Mouse (Mus musculus): ENCODE data around the gene Prim2. TPM values are rescaled to one million over a fixed set of nuclear protein-coding genes. Genes with fewer than 3 reads are reported as not detected.

The Prim2 gene
- polyA plus RNA-seq, 1 experiment from 2014 or later = 33.5 TPM

DNA sequence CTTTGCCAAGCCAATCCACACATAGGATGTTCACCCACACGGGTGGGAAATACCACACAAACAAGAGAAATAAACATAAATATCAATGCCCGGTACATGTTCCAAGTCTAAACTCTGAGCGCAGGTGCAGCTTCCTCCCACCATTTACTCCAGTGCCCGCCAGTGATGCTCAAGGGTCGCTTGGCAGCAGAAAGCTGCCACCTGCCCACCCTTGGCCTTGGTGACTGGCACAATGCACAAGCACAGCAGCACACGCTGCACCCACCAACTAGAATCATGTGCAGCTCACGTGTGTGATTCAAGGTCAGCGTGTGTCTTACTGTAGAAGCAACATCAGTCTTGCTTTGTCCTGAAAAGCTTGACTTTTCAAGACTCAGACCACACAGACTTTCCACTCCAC is 199.4 kb downstream of the Prim2 start:
- H3K9me3 ChIP-seq (ENCODE audit: control insufficient read depth, low read length) = no peaks in the 10 kb centered on the region
- H3K27me3 ChIP-seq (replicated peaks; ENCODE audit: control insufficient read depth, insufficient read depth, low read length) = no peaks in the 10 kb centered on the region
- no peak for ATAC-seq
- no peak overlapping the region for H3K4me3 ChIP-seq (replicated peaks; ENCODE audit: low read length)
- no peak overlapping the region for H3K4me2 ChIP-seq (ENCODE audit: low read length)
- no peak overlapping the region for H3K9ac ChIP-seq (replicated peaks; ENCODE audit: low read depth, low read length)
- H3K36me3 ChIP-seq (ENCODE audit: control insufficient read depth, insufficient read depth) = no peaks in the 10 kb centered on the region
- 83% methylated on average over 8 of the region's 8 CpGs for WGBS
- H3K27ac ChIP-seq (ENCODE audit: low read length) = no peak overlapping the region
- H3K4me1 ChIP-seq (replicated peaks; ENCODE audit: control insufficient read depth, insufficient read depth, low read length) = no peaks in the 10 kb centered on the region

DNA sequence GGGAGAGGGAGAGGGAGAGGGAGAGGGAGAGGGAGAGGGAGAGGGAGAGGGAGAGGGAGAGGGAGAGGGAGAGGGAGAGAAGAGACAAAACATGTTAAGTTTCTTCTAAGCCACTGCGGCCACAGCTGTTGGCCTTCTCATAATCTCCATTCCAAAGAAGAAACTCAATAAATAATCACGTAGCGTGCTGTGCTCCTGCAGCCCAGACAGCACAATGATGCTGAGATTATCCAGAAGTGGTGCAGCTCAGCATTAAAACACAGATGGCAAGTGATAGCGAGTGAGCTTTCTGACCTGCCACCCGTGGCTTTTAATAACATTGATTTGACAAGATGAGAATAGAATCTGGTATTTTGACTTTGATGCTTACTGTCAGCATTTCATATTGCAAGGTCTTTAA is 205.4 kb downstream of the Prim2 start:
- Histone ChIP-seq H3K9ac (replicated peaks; ENCODE audit: low read depth, low read length) (no peak overlapping the region), H3K27me3 (replicated peaks; ENCODE audit: control insufficient read depth, insufficient read depth, low read length) (no peaks in the 10 kb centered on the region), H3K36me3 (ENCODE audit: control insufficient read depth, insufficient read depth) (no peaks in the 10 kb centered on the region), H3K4me2 (ENCODE audit: low read length) (no peak overlapping the region), H3K4me3 (replicated peaks; ENCODE audit: low read length) (no peak overlapping the region), H3K4me1 (replicated peaks; ENCODE audit: control insufficient read depth, insufficient read depth, low read length) (0 out of 2 replicates have a peak, but pooled peaks cover 6% of the 10 kb centered on the region), H3K9me3 (ENCODE audit: control insufficient read depth, low read length) (no peaks in the 10 kb centered on the region), H3K27ac (ENCODE audit: low read length) (no peak overlapping the region)
- 57% methylated on average over 5 of the region's 5 CpGs for WGBS
- ATAC-seq = no peak

DNA sequence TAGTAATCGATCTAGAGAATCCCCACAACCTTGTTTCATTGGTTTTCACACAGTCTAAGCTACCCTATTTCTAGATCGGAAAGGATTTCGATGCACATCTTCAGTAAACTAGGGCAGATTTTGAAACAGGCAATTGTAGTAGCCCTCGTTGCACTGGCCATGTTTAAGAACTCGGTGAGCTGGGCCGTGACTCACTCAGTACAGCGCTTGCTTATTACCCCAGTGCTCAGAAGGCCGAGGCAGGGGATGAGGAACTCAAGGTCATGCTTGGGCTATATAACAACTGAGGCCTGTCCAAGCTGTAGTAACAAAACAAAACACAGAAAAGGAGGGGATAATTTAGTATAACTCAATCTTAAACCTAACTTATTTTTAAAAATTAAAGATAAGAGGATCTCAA is 208.9 kb downstream of the Prim2 start:
- H3K36me3 ChIP-seq (ENCODE audit: control insufficient read depth, insufficient read depth) = no peaks in the 10 kb centered on the region
- no peak overlapping the region for H3K9ac ChIP-seq (replicated peaks; ENCODE audit: low read depth, low read length)
- H3K4me2 ChIP-seq (ENCODE audit: low read length) = no peak overlapping the region
- no peaks in the 10 kb centered on the region for H3K9me3 ChIP-seq (ENCODE audit: control insufficient read depth, low read length)
- WGBS = 88% methylated on average over 8 of the region's 8 CpGs
- 0 out of 2 replicates have a peak, but pooled peaks cover 6% of the 10 kb centered on the region for H3K4me1 ChIP-seq (replicated peaks; ENCODE audit: control insufficient read depth, insufficient read depth, low read length)
- no peaks in the 10 kb centered on the region for H3K27me3 ChIP-seq (replicated peaks; ENCODE audit: control insufficient read depth, insufficient read depth, low read length)
- no peak overlapping the region for H3K4me3 ChIP-seq (replicated peaks; ENCODE audit: low read length)
- no peak overlapping the region for H3K27ac ChIP-seq (ENCODE audit: low read length)
- peak; percentile 24; the same call in 1 of the 2 replicates for ATAC-seq

DNA sequence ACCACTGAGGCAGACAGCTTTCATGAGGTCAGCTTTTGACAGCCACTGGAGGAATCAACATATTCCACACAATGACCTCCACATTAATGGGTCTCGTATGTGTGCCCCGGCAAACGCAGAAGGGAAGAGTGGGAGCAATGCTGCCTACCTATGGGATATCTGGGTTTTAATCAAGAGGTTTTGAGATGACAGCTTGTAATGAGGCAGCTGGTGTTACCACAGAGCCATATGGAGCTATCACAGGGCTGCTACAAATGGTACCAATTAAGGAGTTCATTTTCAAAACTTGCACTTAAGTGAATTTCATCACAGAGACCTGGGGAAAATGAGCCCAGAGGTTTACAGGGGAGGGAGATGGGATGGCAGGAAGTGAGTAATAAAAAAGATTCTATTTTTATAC is 209.3 kb downstream of the Prim2 start:
- WGBS = 61% methylated on average over 3 of the region's 3 CpGs
- Histone ChIP-seq H3K36me3 (ENCODE audit: control insufficient read depth, insufficient read depth) (no peaks in the 10 kb centered on the region), H3K4me2 (ENCODE audit: low read length) (no peak overlapping the region), H3K4me1 (replicated peaks; ENCODE audit: control insufficient read depth, insufficient read depth, low read length) (0 out of 2 replicates have a peak, but pooled peaks cover 6% of the 10 kb centered on the region), H3K9ac (replicated peaks; ENCODE audit: low read depth, low read length) (no peak overlapping the region), H3K27me3 (replicated peaks; ENCODE audit: control insufficient read depth, insufficient read depth, low read length) (no peaks in the 10 kb centered on the region), H3K4me3 (replicated peaks; ENCODE audit: low read length) (no peak overlapping the region), H3K27ac (ENCODE audit: low read length) (no peak overlapping the region), H3K9me3 (ENCODE audit: control insufficient read depth, low read length) (no peaks in the 10 kb centered on the region)
- peak; percentile 74 for ATAC-seq

DNA sequence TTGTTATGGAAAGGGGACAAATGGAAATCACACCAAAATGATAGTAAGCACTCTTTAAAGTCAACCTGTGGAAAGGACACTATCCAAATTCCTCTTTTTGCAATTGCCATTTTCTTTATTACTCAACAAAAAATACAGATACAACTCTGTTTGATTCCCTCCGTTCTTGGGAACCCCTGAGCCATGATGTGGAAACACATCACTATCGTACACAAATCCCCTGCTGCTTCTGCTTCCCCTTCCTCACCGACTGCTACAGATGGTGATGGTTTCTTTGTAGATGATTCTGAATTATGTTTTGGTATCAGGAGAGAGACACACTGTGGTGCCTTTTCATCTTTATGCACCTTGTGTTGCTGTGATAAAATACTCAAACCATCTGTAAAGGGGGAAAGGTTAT is 210.6 kb downstream of the Prim2 start:
- H3K36me3 ChIP-seq (ENCODE audit: control insufficient read depth, insufficient read depth) = no peaks in the 10 kb centered on the region
- 0 out of 2 replicates have a peak, but pooled peaks cover 6% of the 10 kb centered on the region for H3K4me1 ChIP-seq (replicated peaks; ENCODE audit: control insufficient read depth, insufficient read depth, low read length)
- H3K9ac ChIP-seq (replicated peaks; ENCODE audit: low read depth, low read length) = no peak overlapping the region
- no peaks in the 10 kb centered on the region for H3K9me3 ChIP-seq (ENCODE audit: control insufficient read depth, low read length)
- H3K27ac ChIP-seq (ENCODE audit: low read length) = no peak overlapping the region
- H3K27me3 ChIP-seq (replicated peaks; ENCODE audit: control insufficient read depth, insufficient read depth, low read length) = no peaks in the 10 kb centered on the region
- no peak overlapping the region for H3K4me2 ChIP-seq (ENCODE audit: low read length)
- WGBS = 75% methylated on average over 3 of the region's 3 CpGs
- H3K4me3 ChIP-seq (replicated peaks; ENCODE audit: low read length) = no peak overlapping the region
- no peak for ATAC-seq

DNA sequence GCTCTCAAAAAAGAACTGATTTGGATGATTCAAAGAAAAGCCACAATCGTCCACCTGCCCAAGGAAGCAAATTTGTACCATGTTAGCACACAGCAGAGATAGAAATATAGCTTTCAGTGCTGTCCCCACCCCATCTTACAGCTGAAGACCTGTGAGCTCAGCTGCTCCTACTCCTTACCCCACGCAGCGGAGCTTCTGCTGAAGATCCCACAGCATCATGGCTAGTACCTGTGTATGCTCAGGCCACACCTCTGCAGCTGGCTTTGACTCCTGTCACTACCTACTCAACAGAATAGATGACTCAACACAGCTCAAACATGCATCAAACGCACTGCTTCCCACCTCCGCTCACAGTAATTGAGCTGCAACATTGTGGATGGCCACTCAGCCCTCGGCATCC is 215.3 kb downstream of the Prim2 start:
- Histone ChIP-seq H3K4me1 (replicated peaks; ENCODE audit: control insufficient read depth, insufficient read depth, low read length) (no peaks in the 10 kb centered on the region), H3K36me3 (ENCODE audit: control insufficient read depth, insufficient read depth) (no peaks in the 10 kb centered on the region), H3K9ac (replicated peaks; ENCODE audit: low read depth, low read length) (no peak overlapping the region), H3K9me3 (ENCODE audit: control insufficient read depth, low read length) (no peaks in the 10 kb centered on the region), H3K4me3 (replicated peaks; ENCODE audit: low read length) (no peak overlapping the region), H3K27ac (ENCODE audit: low read length) (no peak overlapping the region), H3K27me3 (replicated peaks; ENCODE audit: control insufficient read depth, insufficient read depth, low read length) (no peaks in the 10 kb centered on the region), H3K4me2 (ENCODE audit: low read length) (no peak overlapping the region)
- 95% methylated on average over 6 of the region's 6 CpGs for WGBS
- no peak for ATAC-seq

DNA sequence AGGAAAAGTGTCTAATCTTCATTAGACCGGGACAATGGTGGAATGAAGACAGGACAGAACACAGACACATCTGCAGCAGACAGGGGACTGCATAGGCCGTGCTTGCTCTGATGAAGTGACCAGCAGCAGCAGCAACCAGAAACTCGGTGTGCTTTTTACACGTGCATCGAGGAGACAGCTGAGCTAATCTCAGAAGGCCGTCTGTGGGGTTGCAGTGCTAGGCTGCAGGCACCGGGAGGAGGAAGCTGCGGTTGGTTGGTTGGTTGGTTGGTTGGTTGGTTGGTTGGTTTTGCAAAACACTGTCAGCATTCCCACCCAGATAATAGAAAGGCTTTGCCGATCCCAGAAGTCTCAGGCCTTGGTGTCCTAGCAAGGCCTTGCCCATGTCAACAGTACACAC is 216.3 kb downstream of the Prim2 start:
- WGBS = 87% methylated on average over 9 of the region's 9 CpGs

DNA sequence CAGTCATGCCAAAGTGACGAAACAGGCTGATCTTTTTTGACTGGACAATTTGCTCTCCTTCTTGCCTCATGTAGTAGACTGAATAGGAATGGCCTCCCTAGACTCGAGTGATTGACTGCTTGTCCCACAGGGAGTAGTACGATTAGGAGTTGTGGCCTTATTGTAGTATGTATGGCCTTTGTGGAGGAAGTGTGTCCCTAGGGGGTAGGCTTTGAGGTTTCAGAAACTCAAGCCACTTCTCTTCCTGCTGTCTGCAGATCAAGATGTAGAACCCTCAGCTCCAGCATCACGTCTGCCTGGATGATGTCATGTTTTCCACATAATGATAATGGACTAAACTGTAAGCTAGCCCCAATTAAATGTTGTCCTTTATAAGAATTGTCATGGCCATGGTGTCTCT is 222.4 kb downstream of the Prim2 start:
- no peak overlapping the region for H3K4me2 ChIP-seq (ENCODE audit: low read length)
- no peak overlapping the region for H3K9ac ChIP-seq (replicated peaks; ENCODE audit: low read depth, low read length)
- H3K4me1 ChIP-seq (replicated peaks; ENCODE audit: control insufficient read depth, insufficient read depth, low read length) = no peaks in the 10 kb centered on the region
- H3K9me3 ChIP-seq (ENCODE audit: control insufficient read depth, low read length) = no peaks in the 10 kb centered on the region
- WGBS = 75% methylated on average over 4 of the region's 4 CpGs
- no peak overlapping the region for H3K27ac ChIP-seq (ENCODE audit: low read length)
- no peak overlapping the region for H3K4me3 ChIP-seq (replicated peaks; ENCODE audit: low read length)
- H3K36me3 ChIP-seq (ENCODE audit: control insufficient read depth, insufficient read depth) = no peaks in the 10 kb centered on the region
- no peaks in the 10 kb centered on the region for H3K27me3 ChIP-seq (replicated peaks; ENCODE audit: control insufficient read depth, insufficient read depth, low read length)
- no peak for ATAC-seq

More for the DNA sequence above, 216.3 kb downstream of the Prim2 start:
- Histone ChIP-seq H3K9ac (replicated peaks; ENCODE audit: low read depth, low read length) (no peak overlapping the region), H3K27ac (ENCODE audit: low read length) (no peak overlapping the region), H3K9me3 (ENCODE audit: control insufficient read depth, low read length) (no peaks in the 10 kb centered on the region), H3K4me2 (ENCODE audit: low read length) (no peak overlapping the region), H3K4me3 (replicated peaks; ENCODE audit: low read length) (no peak overlapping the region), H3K27me3 (replicated peaks; ENCODE audit: control insufficient read depth, insufficient read depth, low read length) (no peaks in the 10 kb centered on the region), H3K36me3 (ENCODE audit: control insufficient read depth, insufficient read depth) (no peaks in the 10 kb centered on the region), H3K4me1 (replicated peaks; ENCODE audit: control insufficient read depth, insufficient read depth, low read length) (no peaks in the 10 kb centered on the region)
- no peak for ATAC-seq

DNA sequence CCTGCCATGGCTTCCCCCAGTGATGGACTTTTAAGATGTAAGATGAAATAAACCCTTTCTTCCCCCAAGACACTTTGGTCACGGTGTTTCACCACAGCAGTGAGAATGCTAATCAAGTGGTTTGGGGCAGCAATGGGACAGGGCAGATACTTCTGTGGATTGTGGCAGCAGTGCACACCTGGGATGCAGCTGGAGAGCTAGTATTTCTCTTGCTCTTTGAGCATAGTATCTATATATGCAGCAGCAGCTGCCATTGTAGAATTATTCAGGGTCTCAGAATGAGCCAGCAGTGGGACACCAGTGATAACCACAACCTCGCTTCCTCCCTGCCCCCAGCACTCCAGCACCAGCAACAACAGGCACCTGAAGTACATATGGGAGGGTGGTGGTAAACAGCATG is 233.4 kb downstream of the Prim2 start:
- no peaks in the 10 kb centered on the region for H3K36me3 ChIP-seq (ENCODE audit: control insufficient read depth, insufficient read depth)
- ATAC-seq = no peak
- H3K4me2 ChIP-seq (ENCODE audit: low read length) = no peak overlapping the region
- no peak overlapping the region for H3K4me3 ChIP-seq (replicated peaks; ENCODE audit: low read length)
- H3K27ac ChIP-seq (ENCODE audit: low read length) = no peak overlapping the region
- H3K9ac ChIP-seq (replicated peaks; ENCODE audit: low read depth, low read length) = no peak overlapping the region
- H3K4me1 ChIP-seq (replicated peaks; ENCODE audit: control insufficient read depth, insufficient read depth, low read length) = no peaks in the 10 kb centered on the region
- WGBS = 90% methylated on average over 2 of the region's 2 CpGs
- no peaks in the 10 kb centered on the region; the same call in 1 of the 2 replicates for H3K9me3 ChIP-seq (ENCODE audit: control insufficient read depth, low read length)
- H3K27me3 ChIP-seq (replicated peaks; ENCODE audit: control insufficient read depth, insufficient read depth, low read length) = no peaks in the 10 kb centered on the region

Measured in forebrain, embryonic 16.5 days (tissue).